Mouse (Mus musculus): Measurements from ENCODE around the gene Nme9.

The Nme9 gene

DNA sequence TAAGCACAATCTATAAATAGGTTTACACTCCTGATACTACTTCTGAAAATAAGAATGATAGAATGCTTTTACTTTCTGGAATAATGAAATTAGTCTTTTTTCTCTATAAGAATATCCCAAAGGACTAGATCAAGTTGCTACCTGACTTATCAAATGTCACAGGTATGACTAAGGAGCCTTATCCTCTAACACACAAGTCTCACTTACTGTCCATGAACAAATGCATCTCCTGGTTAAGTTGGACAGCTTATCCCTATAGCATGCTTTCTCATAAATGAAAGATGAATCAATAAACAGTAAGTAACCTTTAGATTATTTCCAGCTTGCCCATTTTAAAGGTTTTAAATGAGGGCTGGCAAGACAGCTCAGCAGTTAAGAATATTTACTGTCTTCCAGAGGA is 33.4 kb downstream of the Nme9 start:
- no peak for DNase-seq

- DNase-seq: no peak
These were observed 33.9 kb downstream of the Nme9 start for GRCm38 (mm10) chr9:99485144-99485543.

DNA sequence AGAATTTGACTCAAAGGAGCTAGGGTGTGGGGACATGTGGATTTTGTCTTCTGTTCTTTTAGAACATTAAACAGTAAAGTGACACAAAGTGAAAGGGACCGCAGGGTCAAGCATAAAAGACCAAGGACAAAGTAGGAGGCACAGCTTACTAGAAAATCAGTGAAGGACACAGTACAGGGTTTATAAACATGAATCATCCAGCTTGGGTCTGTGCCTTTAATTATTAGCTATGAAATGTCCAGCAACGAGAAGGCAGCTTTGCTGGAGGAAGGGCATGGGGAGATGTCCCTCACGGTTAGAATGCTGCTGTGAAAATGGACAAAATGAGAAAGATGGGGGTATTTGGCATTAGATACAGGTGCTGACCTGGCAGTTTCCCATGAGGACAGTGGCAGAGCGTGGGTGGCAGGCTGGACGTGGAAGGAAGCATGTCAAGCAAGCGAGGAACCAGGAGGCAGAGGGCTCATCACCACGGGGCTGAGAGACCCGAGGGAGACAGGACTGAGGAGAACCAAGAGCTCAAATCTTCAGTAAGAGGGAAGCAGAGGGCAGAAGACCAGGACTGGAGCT is 35.9 kb downstream of the Nme9 start:
- DNase-seq: no peak

DNA sequence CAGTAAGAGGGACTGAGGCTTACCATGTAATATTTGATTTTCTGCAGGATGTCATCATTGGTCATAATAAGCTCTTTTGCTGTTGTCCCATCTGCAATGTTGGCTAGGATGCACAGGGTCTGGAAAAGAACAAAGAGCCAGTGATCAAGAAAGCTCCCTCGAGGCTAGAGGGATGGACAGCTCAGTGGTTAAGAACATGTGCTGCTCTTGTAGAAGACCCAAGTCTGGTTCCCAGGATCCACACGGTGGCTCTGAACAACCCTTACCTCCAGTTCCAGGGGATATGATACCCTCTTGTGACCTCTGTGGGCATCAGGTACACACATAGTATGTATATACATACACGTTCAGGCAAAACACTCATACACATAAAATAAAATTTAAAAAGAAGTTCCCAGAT is 36.6 kb downstream of the Nme9 start:
- DNase-seq: no peak

- DNase-seq: no peak
These were observed 39.8 kb downstream of the Nme9 start for GRCm38 (mm10) chr9:99491050-99491449.

DNA sequence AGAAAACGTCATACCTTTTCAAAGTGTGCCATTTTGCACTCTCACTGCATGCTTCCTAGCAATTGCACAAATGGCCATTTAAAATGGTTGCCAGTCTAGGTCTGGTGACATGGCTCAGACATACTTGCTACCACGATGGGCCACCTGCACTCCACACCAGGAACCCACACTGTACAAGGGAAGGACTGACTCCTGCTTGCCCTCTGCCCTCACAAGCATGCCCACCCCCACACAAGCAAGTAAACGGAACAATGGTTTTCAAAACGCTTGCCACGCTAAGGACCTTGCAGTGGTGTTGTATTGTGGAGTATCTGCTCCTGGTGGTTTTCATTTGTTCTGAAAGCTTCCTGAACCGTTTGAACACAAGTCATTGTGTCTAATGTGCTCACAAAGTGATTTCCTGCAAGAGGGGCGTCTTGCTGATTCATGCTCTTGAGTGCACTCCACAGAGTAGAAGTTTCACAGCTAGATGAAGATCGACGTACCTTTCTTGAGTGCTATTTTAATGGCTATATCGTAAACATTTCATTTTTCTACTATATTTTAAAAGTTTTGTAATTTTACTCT is 41.4 kb downstream of the Nme9 start:
- DNase-seq: no peak

GRCm38 (mm10) chr9:99499336-99499735 is 48.1 kb downstream of the Nme9 start:
- DNase-seq: no peak

DNA sequence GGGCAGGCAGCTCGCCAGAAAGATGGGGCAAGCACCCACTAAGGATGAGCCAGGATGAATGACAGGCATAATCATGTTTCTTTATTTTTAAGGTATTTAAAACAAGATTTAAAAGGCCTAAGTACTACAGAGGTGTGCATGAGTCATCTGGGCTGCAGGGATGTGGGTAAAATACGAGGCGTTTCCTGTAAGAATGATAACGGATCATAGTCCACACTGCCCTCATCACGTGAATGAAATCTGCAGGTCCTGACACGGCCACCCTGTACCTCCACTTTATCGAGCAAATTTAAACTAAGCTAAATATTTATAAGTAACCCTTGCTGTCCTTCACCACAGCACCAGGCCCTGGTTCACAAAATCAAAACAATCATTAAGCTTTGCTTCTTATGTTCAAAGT is 54.6 kb downstream of the Nme9 start:
- no peak for DNase-seq
